Mouse (Mus musculus): ENCODE data around the gene Tspear. TPM values are rescaled to one million over a fixed set of nuclear protein-coding genes. Genes with fewer than 3 reads are reported as not detected.

The Tspear gene
- polyA plus RNA-seq, 1 experiment: not detected

GRCm38 (mm10) chr10:77895562-77895961, 209.2 kb downstream of the Tspear start:
- Histone ChIP-seq H3K27me3 (ENCODE audit: control insufficient read depth, insufficient read depth, insufficient read length) (peaks cover 67% of the 10 kb centered on the region), H3ac (ENCODE audit: control insufficient read depth, insufficient read length, low read depth) (no peak overlapping the region), H3K79me2 (ENCODE audit: control insufficient read depth, insufficient read depth) (no peaks in the 10 kb centered on the region), H3K79me3 (ENCODE audit: low read depth) (no peaks in the 10 kb centered on the region), H3K4me3 (ENCODE audit: insufficient read depth, poor library complexity, severe bottlenecking) (no peak overlapping the region), H3K36me3 (ENCODE audit: control insufficient read depth, insufficient read depth) (no peaks in the 10 kb centered on the region)
- TF ChIP-seq MYOD1 (IDR thresholded peaks at IDR 0.05; ENCODE audit: control insufficient read depth, insufficient read length, low read depth) (no peak), CEBPB (IDR thresholded peaks at IDR 0.05; ENCODE audit: low read depth) (no peak), MAX (IDR thresholded peaks at IDR 0.05) (no peak), MYOG (IDR thresholded peaks at IDR 0.05; ENCODE audit: control insufficient read depth, extremely low read depth, insufficient read length) (no peak), FOSL1 (IDR thresholded peaks at IDR 0.05; ENCODE audit: insufficient read depth, low read length, poor library complexity, severe bottlenecking) (no peak), CTCF (IDR thresholded peaks at IDR 0.05; ENCODE audit: control insufficient read depth, insufficient read depth, insufficient read length) (no peak), USF1 (IDR thresholded peaks at IDR 0.05; ENCODE audit: low read depth) (no peak)

GRCm38 (mm10) chr10:77900126-77900525, 213.8 kb downstream of the Tspear start:
- TF ChIP-seq CEBPB (IDR thresholded peaks at IDR 0.05; ENCODE audit: low read depth): no peak
- no peak for TF ChIP-seq MYOG (IDR thresholded peaks at IDR 0.05; ENCODE audit: control insufficient read depth, extremely low read depth, insufficient read length)
- no peak for TF ChIP-seq FOSL1 (IDR thresholded peaks at IDR 0.05; ENCODE audit: insufficient read depth, low read length, poor library complexity, severe bottlenecking)
- TF ChIP-seq USF1 (IDR thresholded peaks at IDR 0.05; ENCODE audit: low read depth): no peak
- no peak for TF ChIP-seq MAX (IDR thresholded peaks at IDR 0.05)
- no peak for TF ChIP-seq MYOD1 (IDR thresholded peaks at IDR 0.05; ENCODE audit: control insufficient read depth, insufficient read length, low read depth)
- TF ChIP-seq CTCF (IDR thresholded peaks at IDR 0.05; ENCODE audit: control insufficient read depth, insufficient read depth, insufficient read length): no peak
- H3K36me3 ChIP-seq (ENCODE audit: control insufficient read depth, insufficient read depth): no peaks in the 10 kb centered on the region
- no peaks in the 10 kb centered on the region for H3K79me3 ChIP-seq (ENCODE audit: low read depth)
- H3ac ChIP-seq (ENCODE audit: control insufficient read depth, insufficient read length, low read depth): no peak overlapping the region
- no peak overlapping the region for H3K4me3 ChIP-seq (ENCODE audit: insufficient read depth, poor library complexity, severe bottlenecking)
- H3K79me2 ChIP-seq (ENCODE audit: control insufficient read depth, insufficient read depth): no peaks in the 10 kb centered on the region
- peaks cover 66% of the 10 kb centered on the region for H3K27me3 ChIP-seq (ENCODE audit: control insufficient read depth, insufficient read depth, insufficient read length)

- Histone ChIP-seq H3K36me3 (ENCODE audit: control insufficient read depth, insufficient read depth) (no peaks in the 10 kb centered on the region), H3K4me3 (ENCODE audit: insufficient read depth, poor library complexity, severe bottlenecking) (no peak overlapping the region), H3ac (ENCODE audit: control insufficient read depth, insufficient read length, low read depth) (no peak overlapping the region), H3K27me3 (ENCODE audit: control insufficient read depth, insufficient read depth, insufficient read length) (peaks cover 58% of the 10 kb centered on the region), H3K79me2 (ENCODE audit: control insufficient read depth, insufficient read depth) (no peaks in the 10 kb centered on the region), H3K79me3 (ENCODE audit: low read depth) (no peaks in the 10 kb centered on the region)
- TF ChIP-seq MYOD1 (IDR thresholded peaks at IDR 0.05; ENCODE audit: control insufficient read depth, insufficient read length, low read depth) (no peak), USF1 (IDR thresholded peaks at IDR 0.05; ENCODE audit: low read depth) (no peak), MYOG (IDR thresholded peaks at IDR 0.05; ENCODE audit: control insufficient read depth, extremely low read depth, insufficient read length) (no peak), MAX (IDR thresholded peaks at IDR 0.05) (no peak), FOSL1 (IDR thresholded peaks at IDR 0.05; ENCODE audit: insufficient read depth, low read length, poor library complexity, severe bottlenecking) (no peak), CEBPB (IDR thresholded peaks at IDR 0.05; ENCODE audit: low read depth) (no peak)
Measured at GRCm38 (mm10) chr10:77900903-77901818, 214.8 kb downstream of the Tspear start.

DNA sequence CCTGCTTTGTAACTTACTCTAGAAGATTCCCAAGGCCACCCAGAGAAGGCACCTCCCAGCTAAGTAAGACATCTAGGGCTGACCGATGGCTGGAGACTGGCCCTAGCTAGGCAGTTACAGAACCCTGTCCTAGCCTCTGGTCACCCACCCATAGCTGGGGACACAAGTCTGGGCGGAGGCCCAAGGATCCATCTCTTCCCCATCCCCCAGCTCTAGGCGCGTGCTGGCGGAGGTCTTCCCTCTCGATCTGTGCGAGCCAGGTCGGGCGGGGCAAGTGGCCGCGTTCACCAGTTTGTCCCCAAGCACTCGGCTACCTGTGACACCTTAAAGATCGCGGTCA, 215.5 kb downstream of the Tspear start:
- H3K79me2 ChIP-seq (ENCODE audit: control insufficient read depth, insufficient read depth): no peaks in the 10 kb centered on the region
- peaks cover 52% of the 10 kb centered on the region for H3K27me3 ChIP-seq (ENCODE audit: control insufficient read depth, insufficient read depth, insufficient read length)
- H3K4me3 ChIP-seq (ENCODE audit: insufficient read depth, poor library complexity, severe bottlenecking): no peak overlapping the region
- H3ac ChIP-seq (ENCODE audit: control insufficient read depth, insufficient read length, low read depth): no peak overlapping the region
- TF ChIP-seq FOSL1 (IDR thresholded peaks at IDR 0.05; ENCODE audit: insufficient read depth, low read length, poor library complexity, severe bottlenecking) (no peak), USF1 (IDR thresholded peaks at IDR 0.05; ENCODE audit: low read depth) (no peak), MYOD1 (IDR thresholded peaks at IDR 0.05; ENCODE audit: control insufficient read depth, insufficient read length, low read depth) (no peak), MYOG (IDR thresholded peaks at IDR 0.05; ENCODE audit: control insufficient read depth, extremely low read depth, insufficient read length) (no peak), CTCF (IDR thresholded peaks at IDR 0.05; ENCODE audit: control insufficient read depth, insufficient read depth, insufficient read length) (no peak), MAX (IDR thresholded peaks at IDR 0.05) (no peak), CEBPB (IDR thresholded peaks at IDR 0.05; ENCODE audit: low read depth) (no peak)
- H3K36me3 ChIP-seq (ENCODE audit: control insufficient read depth, insufficient read depth): no peaks in the 10 kb centered on the region
- H3K79me3 ChIP-seq (ENCODE audit: low read depth): no peaks in the 10 kb centered on the region

GRCm38 (mm10) chr10:77902211-77902893, 216.0 kb downstream of the Tspear start, which contains the start of gene Lrrc3:
Gene Lrrc3 (minus strand): TSS chr10:77902536.
- Histone ChIP-seq H3K79me3 (ENCODE audit: low read depth) (no peaks in the 10 kb centered on the region), H3K36me3 (ENCODE audit: control insufficient read depth, insufficient read depth) (no peaks in the 10 kb centered on the region), H3K27me3 (ENCODE audit: control insufficient read depth, insufficient read depth, insufficient read length) (peaks cover 47% of the 10 kb centered on the region), H3K79me2 (ENCODE audit: control insufficient read depth, insufficient read depth) (no peaks in the 10 kb centered on the region), H3K4me3 (ENCODE audit: insufficient read depth, poor library complexity, severe bottlenecking) (no peak within 1 kb of the TSS), H3ac (ENCODE audit: control insufficient read depth, insufficient read length, low read depth) (no peak within 1 kb of the TSS)
- TF ChIP-seq MAX (IDR thresholded peaks at IDR 0.05) (no peak), FOSL1 (IDR thresholded peaks at IDR 0.05; ENCODE audit: insufficient read depth, low read length, poor library complexity, severe bottlenecking) (no peak), USF1 (IDR thresholded peaks at IDR 0.05; ENCODE audit: low read depth) (no peak), MYOD1 (IDR thresholded peaks at IDR 0.05; ENCODE audit: control insufficient read depth, insufficient read length, low read depth) (no peak), CTCF (IDR thresholded peaks at IDR 0.05; ENCODE audit: control insufficient read depth, insufficient read depth, insufficient read length) (no peak), MYOG (IDR thresholded peaks at IDR 0.05; ENCODE audit: control insufficient read depth, extremely low read depth, insufficient read length) (no peak), CEBPB (IDR thresholded peaks at IDR 0.05; ENCODE audit: low read depth) (no peak)

Data from C2C12 (cell line).